Mouse (Mus musculus): Measurements from ENCODE around the gene Coro2a. TPM values are rescaled to one million over a fixed set of nuclear protein-coding genes. Genes with fewer than 3 reads are reported as not detected.

Gene Coro2a
- total and polyA plus RNA-seq, 3 experiments: 0.35 to 6.8 TPM; not detected in 1

DNA sequence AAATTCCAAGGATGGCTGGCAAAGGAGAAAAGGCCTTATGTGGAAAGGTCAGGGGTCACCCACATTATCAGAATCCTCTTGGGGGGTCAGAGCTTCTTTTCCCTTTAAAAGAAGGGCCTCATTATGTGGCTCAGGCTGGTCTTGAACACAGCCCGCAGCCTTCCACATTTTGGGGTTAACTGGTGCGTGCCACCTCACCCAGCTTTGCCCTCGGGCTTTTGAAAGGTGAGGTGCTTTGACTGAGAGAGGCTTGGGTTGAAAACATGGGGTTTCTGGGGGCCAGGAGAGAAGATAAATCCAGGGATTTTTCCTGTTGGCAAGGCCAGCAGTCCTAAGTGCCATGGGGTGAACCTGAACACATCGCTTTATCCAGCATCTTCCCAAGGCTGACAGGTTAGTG lies 15.5 kb downstream of the Coro2a start:
- Histone ChIP-seq H3K4me1 (ENCODE audit: control insufficient read depth in 1 of 2, insufficient read depth in 2 of 2, low read length in 2 of 2) (peaks cover 10 to 34% of the 10 kb centered on the region in 2 experiments), H3K9me3 (replicated peaks; ENCODE audit: insufficient read depth, low read length) (no peaks in the 10 kb centered on the region)

DNA sequence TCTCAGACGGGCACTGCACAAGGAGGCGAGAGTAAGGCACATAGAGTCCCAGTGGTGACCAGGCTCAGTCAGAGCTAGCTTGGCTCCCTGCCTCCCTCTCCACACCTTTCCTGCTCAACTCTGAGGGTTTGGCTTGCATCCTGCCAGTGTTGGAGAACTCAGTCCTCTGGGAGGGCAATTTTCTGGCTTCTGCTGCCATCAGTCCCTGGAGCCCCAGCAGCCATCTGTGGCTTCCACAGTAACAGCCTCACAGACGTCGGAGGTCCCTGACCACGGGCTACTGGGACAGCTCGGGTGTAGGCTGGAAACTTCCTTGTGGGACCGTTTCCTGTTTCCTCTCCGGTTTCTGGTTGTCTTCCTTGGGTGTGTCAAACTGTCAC lies 16.2 kb downstream of the Coro2a start:
- Histone ChIP-seq H3K27me3 (ENCODE audit: control insufficient read depth in 1 of 2, insufficient read depth in 2 of 2, low read length in 2 of 2) (no peaks in the 10 kb centered on the region), H3K9ac (ENCODE audit: control insufficient read depth, low read depth, low read length, poor library complexity, severe bottlenecking) (no peak overlapping the region), H3K79me2 (ENCODE audit: control insufficient read depth, insufficient read depth, low read length, poor library complexity) (no peaks in the 10 kb centered on the region), H3K36me3 (ENCODE audit: control insufficient read depth in 1 of 2, insufficient read depth in 2 of 2, low read length in 2 of 2) (peaks cover 0 to 26% of the 10 kb centered on the region in 2 experiments; a peak in 2 of 4 replicates), H3K27ac (ENCODE audit: control insufficient read depth, low read depth, low read length) (no peak overlapping the region), H3K9me3 (replicated peaks; ENCODE audit: insufficient read depth, low read length) (no peaks in the 10 kb centered on the region), H3K4me1 (ENCODE audit: control insufficient read depth in 1 of 2, insufficient read depth in 2 of 2, low read length in 2 of 2) (peaks cover 8 to 28% of the 10 kb centered on the region in 2 experiments), H3K4me3 (ENCODE audit: control insufficient read depth in 1 of 2, insufficient read depth in 1 of 2, low read depth in 2 of 2, low read length in 2 of 2) (no peak overlapping the region)
- TF ChIP-seq HCFC1 (IDR thresholded peaks at IDR 0.05; ENCODE audit: low read depth, low read length) (no peak), KAT2A (conservative IDR thresholded peaks at IDR 0.05; ENCODE audit: low read depth, low read length) (no peak), MAZ (IDR thresholded peaks at IDR 0.05; ENCODE audit: low read depth, low read length) (no peak), POLR2AphosphoS5 (IDR thresholded peaks at IDR 0.05; ENCODE audit: borderline replicate concordance, low read depth, low read length) (no peak), EP300 (IDR thresholded peaks at IDR 0.05; ENCODE audit: low read depth in 1 of 2, low read length in 2 of 2) (no peak), POLR2A (IDR thresholded peaks at IDR 0.05; ENCODE audit: control insufficient read depth in 1 of 2, insufficient read depth in 1 of 2, low read depth in 1 of 2, low read length in 2 of 2, poor library complexity in 1 of 2) (no peak)
- DNase-seq (ENCODE audit: low read depth, low spot score): no peak

More for the DNA sequence above, 15.5 kb downstream of the Coro2a start:
- H3K9ac ChIP-seq (ENCODE audit: control insufficient read depth, low read depth, low read length, poor library complexity, severe bottlenecking): no peak overlapping the region
- no peak for TF ChIP-seq RCOR1 (IDR thresholded peaks at IDR 0.05; ENCODE audit: low read depth, low read length)
- H3K36me3 ChIP-seq (ENCODE audit: control insufficient read depth in 1 of 2, insufficient read depth in 2 of 2, low read length in 2 of 2): peaks cover 0 to 32% of the 10 kb centered on the region in 2 experiments; a peak in 2 of 4 replicates
- H3K27me3 ChIP-seq (ENCODE audit: control insufficient read depth in 1 of 2, insufficient read depth in 2 of 2, low read length in 2 of 2): no peaks in the 10 kb centered on the region
- no peak for DNase-seq (ENCODE audit: low read depth, low spot score)
- H3K27ac ChIP-seq (ENCODE audit: control insufficient read depth, low read depth, low read length): no peak overlapping the region
- H3K4me3 ChIP-seq (ENCODE audit: control insufficient read depth in 1 of 2, insufficient read depth in 1 of 2, low read depth in 2 of 2, low read length in 2 of 2): no peak overlapping the region
- no peaks in the 10 kb centered on the region for H3K79me2 ChIP-seq (ENCODE audit: control insufficient read depth, insufficient read depth, low read length, poor library complexity)

DNA sequence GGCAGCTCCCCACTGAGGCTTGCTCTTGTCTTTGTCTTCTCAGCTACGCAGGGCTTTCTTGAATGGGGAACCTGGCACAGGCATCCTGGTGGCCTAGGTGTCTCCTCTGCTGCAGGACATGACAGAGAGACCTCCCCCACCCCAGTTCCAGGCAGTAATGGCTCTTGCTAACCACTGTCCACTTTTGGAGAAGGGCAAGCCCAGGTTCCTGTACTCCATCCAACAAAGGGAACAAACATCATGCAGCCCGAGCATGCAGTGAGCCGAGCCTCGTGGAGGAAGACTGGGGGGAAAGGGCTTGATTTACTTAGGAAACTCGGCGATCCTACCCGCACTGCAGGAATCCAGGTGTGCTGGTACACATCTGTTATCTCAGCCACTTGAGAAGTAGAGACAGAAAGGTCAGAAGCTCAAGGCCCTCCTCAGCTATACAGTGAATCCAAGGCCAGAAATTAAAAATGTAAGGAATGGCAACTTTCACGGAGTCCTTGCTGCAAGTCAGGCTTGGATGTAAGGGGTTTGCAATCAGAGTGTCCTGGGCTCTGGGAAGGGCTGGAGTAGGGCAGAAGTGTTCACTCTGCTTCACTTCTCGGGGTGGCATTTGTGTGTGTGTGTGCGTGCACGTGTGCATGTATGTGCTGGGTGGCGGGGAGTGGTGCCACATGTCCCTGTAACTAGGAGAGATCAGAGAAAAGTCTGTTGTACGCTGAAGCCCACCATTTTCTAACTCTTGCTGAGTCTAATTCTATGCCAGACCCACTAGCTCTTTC lies 16.8 kb downstream of the Coro2a start:
- Histone ChIP-seq H3K27me3 (ENCODE audit: control insufficient read depth in 1 of 2, insufficient read depth in 2 of 2, low read length in 2 of 2) (no peaks in the 10 kb centered on the region; a peak in 1 of 4 replicates), H3K9me3 (replicated peaks; ENCODE audit: insufficient read depth, low read length) (no peaks in the 10 kb centered on the region), H3K4me1 (ENCODE audit: control insufficient read depth in 1 of 2, insufficient read depth in 2 of 2, low read length in 2 of 2) (peaks cover 4 to 22% of the 10 kb centered on the region in 2 experiments; a peak in 3 of 4 replicates), H3K4me3 (ENCODE audit: control insufficient read depth in 1 of 2, insufficient read depth in 1 of 2, low read depth in 2 of 2, low read length in 2 of 2) (no peak overlapping the region), H3K79me2 (ENCODE audit: control insufficient read depth, insufficient read depth, low read length, poor library complexity) (no peaks in the 10 kb centered on the region), H3K9ac (ENCODE audit: control insufficient read depth, low read depth, low read length, poor library complexity, severe bottlenecking) (no peak overlapping the region), H3K36me3 (ENCODE audit: control insufficient read depth in 1 of 2, insufficient read depth in 2 of 2, low read length in 2 of 2) (peaks cover 0 to 20% of the 10 kb centered on the region in 2 experiments; a peak in 2 of 4 replicates), H3K27ac (ENCODE audit: control insufficient read depth, low read depth, low read length) (no peak overlapping the region)
- TF ChIP-seq USF2 (IDR thresholded peaks at IDR 0.05; ENCODE audit: borderline replicate concordance in 1 of 2, insufficient read depth in 1 of 2, low read depth in 1 of 2, low read length in 2 of 2) (no peak), POLR2A (IDR thresholded peaks at IDR 0.05; ENCODE audit: control insufficient read depth in 1 of 2, insufficient read depth in 1 of 2, low read depth in 1 of 2, low read length in 2 of 2, poor library complexity in 1 of 2) (no peak), TBP (IDR thresholded peaks at IDR 0.05; ENCODE audit: low read depth, low read length) (no peak), CHD2 (IDR thresholded peaks at IDR 0.05; ENCODE audit: low read length) (no peak), SIN3A (IDR thresholded peaks at IDR 0.05; ENCODE audit: low read length) (no peak), HCFC1 (IDR thresholded peaks at IDR 0.05; ENCODE audit: low read depth, low read length) (no peak), MAFK (IDR thresholded peaks at IDR 0.05; ENCODE audit: borderline replicate concordance, low read depth, low read length) (no peak), CTCF (IDR thresholded peaks at IDR 0.05 in 2 of 3, conservative IDR thresholded peaks at IDR 0.05 in 1 of 3; ENCODE audit: control insufficient read depth in 1 of 3, insufficient read depth in 1 of 3, low read depth in 2 of 3, low read length in 3 of 3, poor library complexity in 1 of 3, severe bottlenecking in 1 of 3) (no peak), MAX (IDR thresholded peaks at IDR 0.05; ENCODE audit: low read length) (no peak), MEF2A (IDR thresholded peaks at IDR 0.05; ENCODE audit: extremely low read depth, insufficient replicate concordance, low read depth, low read length, poor library complexity, severe bottlenecking) (no peak), ZKSCAN1 (IDR thresholded peaks at IDR 0.05; ENCODE audit: low read depth, low read length) (no peak), POLR2AphosphoS5 (IDR thresholded peaks at IDR 0.05; ENCODE audit: borderline replicate concordance, low read depth, low read length) (no peak), TAL1 (IDR thresholded peaks at IDR 0.05; ENCODE audit: low read length) (no peak), ZNF384 (IDR thresholded peaks at IDR 0.05; ENCODE audit: low read depth, low read length) (no peak), GABPA (IDR thresholded peaks at IDR 0.05; ENCODE audit: low read depth, low read length) (no peak), MXI1 (IDR thresholded peaks at IDR 0.05; ENCODE audit: low read depth, low read length) (no peak), NELFE (IDR thresholded peaks at IDR 0.05; ENCODE audit: low read depth, low read length) (no peak), TCF12 (IDR thresholded peaks at IDR 0.05; ENCODE audit: low read depth, low read length) (no peak)
- no peak for DNase-seq (ENCODE audit: low read depth, low spot score)
